Mouse (Mus musculus) ovary, postnatal 10 days (tissue): Measurements from ENCODE around the gene Espl1.
A peak's percentile ranks its signal among the peaks of the same experiment; 100 is the strongest.

ENCODE experiments used
- DNase-seq: peaks from one replicate; pipeline ENCODE4 v3.0.0; 2022; ENCODE audit warnings: low spot score

Gene Espl1

DNA sequence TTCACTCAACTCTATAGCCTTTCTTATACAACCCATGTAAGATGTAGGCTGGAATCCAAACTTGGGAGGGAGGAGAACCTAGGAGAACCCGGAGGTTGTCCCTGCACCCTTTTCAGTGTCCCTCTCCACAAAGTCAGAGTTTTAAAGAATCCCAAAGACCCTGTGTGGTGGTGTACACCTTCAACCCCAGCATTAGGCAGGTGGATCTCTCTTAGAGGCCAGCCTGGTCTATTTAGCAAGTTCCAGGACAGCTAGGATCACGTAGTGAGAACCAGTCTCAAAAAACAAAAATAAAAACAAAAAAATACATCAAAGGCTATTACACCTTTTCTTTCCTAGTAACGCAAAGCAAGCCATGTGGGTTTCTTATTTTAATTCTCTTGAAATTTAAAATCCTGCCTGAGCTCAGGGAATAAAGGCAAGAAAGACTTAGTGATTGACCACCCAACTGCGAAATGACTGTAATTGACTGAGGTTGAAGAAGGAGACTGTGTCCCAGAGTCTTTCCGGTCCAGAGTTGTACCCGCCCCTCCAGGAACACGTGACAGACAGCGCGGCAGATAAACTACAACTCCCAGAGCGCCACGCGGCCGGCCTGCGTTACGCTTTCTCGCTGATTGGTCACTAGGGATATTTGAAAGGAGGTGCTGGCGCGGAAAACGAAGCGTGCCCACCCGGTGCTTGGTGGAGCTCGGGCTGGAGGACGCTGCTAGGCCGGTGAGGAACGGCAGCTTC is at the start of gene Espl1:
TSS of gene Espl1 (plus strand) at position 634 of the 735 bp plus-strand sequence.
- DNase-seq, result peak; percentile 73

DNA sequence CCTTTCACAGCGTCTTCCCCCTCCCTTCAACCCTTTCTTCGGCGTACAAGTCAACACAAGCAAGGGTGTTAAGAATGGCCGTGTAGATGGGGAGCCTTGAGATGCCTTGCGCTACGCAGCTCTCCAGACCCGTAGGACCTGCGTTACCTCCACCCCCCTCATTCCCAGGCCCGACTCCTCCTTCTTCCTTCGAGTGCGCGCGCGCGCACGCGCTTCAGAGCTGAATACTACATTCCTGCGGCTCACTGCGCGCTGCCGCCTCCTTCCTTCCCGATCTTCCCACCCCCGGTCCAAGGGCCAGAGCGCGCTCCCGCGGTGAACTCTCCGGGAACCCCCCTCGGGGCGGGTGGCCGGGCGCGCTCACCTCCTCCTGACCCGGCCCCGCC is 49.2 kb upstream of the Espl1 start:
- DNase-seq, result peak; percentile 80

DNA sequence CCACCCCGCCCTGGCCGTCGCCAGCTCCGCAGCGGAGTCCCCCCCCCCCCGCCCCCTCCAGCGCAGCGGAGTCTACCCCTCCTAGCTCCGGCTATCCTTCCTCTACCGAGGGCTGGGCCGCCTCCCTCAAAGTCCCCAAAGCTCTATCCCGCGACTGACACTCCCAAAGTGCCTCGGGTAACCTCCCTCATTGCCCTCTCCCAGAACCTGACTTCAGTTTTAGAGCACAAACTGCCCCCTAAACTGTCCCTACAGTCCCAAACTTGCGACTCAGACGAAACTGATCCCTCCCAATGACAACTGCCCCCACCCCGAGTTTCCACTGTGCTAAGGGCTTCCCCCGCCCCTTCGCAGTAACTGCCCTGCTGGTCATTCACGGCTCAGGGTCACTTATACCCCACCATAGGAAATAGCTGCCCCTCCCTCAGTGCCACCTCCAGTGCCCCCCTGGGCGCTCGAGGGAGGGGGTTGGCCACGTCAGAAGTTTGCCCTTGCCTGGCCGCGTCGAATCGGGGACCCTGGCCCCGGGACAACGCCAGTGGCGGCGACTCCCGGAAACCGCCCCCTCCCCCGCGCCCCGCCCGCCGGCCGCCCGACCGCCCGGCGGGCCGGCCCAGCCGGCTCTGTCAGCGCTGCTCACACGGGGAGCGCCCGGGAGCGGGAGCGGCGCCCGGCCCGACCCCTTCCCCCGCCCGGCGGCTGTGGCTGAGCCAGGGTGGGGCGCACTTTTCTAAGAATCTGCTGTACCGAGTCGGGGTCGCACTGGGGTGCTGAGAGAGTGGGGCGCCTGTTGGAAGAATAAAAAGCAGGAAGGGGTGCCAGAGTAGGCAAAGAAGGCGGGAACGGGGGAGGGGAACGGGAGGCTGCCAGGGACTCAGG is 48.6 kb upstream of the Espl1 start:
- DNase-seq, result peak; percentile 77

DNA sequence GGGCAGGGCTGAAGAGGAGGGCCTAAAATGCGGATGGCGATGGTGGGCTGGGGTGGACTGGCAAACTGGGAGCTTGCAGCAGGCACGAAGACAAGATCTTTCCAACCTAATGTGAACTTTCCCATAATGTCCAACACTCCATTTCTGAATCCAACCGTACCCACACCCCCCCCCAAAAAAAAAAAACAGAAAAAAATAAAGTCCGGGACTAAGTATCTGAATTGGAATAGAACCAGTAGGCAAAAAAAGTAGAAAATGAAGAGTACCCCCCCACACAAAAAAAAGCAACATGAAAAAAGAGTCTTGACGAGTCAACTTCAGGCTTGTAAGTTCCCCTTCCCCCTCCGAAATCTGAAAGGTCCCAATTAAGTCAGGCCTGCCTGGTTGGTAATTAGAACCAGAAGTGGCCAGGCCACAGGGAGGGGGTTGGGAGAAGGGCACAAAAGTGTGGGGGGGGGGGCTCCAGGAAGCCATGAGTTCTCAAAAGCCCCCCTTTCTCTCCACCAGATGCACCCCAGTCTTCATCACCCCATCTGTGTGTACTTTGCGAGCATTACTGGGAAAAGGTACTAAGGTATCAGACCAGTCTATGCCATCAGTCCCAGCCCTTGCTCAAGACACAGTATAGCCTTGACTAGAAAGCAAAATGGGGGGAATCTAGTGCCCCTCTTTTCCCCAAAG is 47.8 kb upstream of the Espl1 start:
- DNase-seq, result no peak

DNA sequence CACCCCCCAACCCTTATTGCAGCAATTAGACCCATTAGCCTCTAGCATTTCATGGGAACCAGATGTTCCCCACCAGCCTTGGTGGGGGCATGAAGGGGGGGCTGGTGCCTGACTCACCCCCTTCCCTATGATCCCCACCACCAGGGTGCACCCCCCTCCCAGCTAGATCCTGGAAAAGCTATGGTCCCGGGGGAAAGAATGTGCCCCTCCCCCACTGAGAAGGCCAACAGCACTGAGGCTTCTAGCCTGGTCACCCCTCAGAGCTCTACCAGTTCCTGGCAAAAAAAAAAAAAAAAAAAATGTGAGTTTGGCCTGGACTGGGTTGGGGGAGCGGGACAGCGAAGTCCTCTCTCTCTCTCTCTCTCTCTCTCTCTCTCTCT is 47.3 kb upstream of the Espl1 start:
- no peak for DNase-seq

DNA sequence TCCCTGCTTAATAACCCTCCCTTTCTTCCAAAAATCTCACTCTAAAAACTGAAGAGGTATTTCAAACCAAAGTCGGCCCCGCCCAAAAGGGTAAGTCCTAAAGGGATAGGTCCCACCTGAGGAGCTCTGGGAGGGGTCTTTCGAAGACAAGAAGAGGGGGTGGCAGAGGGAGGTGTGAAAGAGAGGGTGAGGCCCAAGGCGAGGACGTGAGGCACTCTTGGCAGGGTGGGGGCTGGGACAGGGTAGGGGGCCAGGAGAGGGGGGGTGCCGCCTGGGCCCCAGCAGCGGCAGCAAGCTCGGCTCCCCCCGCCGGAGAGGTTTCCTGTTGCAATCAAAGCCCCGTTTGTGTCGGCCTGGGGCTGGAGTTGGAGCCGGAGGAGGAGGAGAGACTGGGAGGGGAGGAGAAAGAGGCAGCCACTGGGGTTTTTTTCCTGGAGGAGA is 46.8 kb upstream of the Espl1 start:
- DNase-seq, result no peak

DNA sequence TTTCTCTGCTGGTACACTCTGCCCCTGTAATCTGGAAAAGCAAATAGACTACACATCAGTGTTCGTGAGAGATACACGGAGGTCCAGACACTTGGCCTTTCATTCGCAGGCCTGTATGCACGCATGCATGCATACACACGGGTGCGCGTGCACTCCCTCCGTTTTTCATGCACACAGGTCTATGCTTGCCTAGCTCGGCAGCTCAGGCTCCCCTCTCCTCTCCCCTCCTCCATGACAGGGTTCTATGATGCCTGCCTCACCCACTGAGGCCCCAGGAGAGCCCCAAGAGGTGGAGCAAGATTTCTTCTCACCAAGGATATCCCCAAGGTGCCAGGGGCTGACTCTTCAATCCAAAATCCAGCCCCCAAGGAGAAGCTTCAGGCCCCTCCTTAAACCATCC is 46.1 kb upstream of the Espl1 start:
- no peak for DNase-seq

DNA sequence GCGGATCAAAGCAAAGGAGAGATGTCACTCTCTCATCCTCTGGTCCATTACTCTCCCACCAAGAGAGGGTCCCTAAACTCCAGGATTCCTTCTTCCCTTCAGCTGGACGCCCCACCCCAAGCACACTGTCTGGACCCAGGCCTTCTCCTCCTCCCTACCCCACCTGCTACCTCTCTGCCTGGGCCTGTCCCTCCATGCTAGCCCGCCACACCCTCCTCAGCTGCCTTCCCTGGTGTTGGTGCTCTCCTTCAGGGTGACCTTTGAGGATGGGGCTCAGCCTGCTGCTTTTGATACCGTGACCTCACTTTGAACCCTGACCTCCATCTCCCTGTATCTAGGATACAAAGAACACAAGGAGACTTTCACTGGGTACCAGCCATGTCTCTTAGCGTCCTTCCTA is 45.5 kb upstream of the Espl1 start:
- no peak for DNase-seq

DNA sequence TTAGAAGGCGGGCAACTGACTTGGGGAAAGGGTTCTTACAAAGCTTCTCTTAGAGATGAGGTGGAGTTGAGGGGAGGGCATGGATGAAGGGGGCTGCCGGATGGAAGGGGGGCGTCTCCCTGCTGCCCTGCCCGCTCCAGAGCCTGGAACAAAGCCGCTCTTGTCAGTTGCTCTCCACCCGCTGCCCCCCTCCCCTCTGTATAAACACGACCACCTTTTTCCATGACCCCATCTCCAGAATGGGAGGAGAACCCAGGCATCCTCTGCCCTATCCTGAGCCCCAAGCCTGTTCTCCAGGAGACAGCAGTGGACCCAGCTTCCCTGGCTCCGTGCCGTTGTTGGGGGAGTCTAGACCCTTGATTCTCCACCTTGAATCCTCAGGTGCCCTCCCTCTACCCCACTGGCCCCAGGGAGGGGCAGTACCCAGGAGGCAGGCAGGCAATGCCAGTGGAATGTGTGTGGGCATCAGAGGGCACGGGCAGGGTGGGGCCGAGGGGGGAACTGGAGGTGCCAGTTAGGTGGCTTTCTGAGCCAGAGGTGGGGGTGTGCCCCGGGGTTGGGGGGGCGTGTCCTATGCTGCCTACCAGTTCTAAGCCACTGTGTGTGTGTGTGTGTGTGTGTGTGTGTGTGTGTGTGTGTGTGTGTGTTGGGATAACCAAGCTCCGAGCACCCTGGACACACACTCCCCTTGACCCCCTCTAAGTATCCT is 40.4 kb upstream of the Espl1 start:
- no peak for DNase-seq

DNA sequence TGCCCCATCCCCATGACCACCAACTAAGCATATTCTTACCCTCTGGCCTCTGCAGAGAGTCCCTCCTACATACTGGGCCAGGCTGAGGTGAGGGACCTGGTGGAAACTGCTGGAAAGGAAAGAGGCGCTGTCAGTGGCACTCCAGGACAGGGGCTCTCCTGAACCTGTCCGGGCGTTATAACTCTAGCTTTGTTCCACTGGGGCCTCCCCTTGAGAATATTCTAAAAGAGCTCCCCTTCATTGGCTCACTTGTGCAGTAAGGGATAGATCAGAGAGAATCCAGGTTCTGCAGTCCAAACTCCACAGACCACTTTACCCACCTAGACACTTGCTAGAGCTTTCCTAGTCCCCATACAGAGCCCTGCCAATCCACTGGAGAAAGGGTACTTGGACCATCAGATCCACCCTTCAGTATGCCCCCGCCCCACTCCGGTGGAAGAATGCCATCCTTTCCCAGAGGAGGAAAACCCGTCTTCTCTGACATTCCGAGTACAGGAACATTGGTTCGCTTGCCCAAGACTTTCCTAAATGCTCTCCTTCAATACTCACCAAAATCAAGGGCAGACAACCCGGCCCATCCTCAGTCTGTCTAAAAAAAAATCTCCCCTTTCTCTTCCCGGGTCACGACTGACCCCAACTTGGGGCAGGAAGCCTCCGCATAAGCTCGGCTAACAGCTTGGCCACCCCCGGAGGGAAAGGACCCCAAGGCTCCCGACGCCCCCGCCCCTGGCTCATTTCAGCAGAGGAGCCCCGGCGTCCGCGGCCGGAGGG is 39.5 kb upstream of the Espl1 start:
- DNase-seq, result no peak

DNA sequence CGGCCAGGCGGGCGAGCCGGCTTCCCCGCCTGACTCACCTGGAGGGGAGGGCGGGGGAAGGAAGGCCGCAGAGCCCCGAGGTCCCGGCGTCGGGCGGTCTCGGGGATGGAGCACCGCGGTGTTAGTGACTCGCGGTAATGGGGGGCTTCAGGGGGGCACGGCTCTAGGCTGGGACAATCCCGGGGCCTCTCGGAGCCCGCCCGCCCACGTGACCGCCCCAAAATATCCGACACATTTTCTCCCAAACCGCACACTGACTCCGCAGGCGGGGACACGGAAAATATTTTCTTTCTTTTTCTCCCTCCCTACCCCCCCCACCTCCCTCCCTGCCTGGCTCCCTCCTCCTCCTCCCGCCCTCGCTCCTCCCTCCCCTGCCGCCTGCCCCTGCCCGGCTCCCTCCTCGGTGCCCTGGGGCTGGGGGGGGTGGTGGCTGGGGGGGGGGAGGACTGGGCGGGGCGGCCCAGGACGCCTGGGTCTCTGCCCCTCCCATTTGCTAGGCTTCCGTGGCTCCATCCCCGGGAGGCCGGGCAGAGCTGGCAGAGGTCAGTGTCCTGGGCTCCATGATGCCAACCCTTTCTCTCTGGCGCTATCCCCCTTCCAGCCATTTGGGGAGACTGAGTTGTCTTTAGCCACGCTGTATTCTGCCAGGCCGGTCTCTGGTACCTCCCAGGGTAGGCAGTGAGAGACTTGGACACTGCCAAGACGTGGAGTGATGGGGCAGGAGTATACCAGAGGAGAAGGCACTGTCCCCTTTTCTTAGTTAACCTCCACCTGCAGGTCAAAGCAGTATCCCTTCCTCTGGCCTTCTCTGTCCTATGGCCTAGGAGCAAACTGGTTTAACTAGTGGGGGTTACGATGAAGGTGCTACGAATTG is 38.6 kb upstream of the Espl1 start, which contains the start of gene Rarg:
TSS of gene Rarg (minus strand) at position 316 of the 874 bp plus-strand sequence.
- DNase-seq, result peak; percentile 44

DNA sequence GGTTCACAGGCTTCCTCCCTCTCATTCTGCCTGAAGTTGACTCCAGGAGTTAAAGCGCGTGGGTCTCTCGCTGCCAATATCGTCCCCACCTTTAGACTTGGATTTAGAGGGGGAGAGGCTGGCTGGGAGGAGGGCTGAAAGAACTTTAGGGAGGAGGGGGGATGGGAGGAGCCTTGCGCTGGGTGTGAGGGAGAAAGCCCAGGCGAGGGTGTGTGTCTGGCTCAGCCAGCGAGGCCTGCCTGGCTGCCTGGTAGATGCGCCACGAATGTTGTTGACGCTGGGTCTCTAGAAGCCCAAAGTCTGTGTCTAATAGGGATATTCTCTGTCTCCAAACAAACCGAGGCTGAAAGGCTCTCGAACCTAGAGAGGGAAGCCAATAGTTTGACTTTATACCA is 38.0 kb upstream of the Espl1 start:
- peak; percentile 31 for DNase-seq

DNA sequence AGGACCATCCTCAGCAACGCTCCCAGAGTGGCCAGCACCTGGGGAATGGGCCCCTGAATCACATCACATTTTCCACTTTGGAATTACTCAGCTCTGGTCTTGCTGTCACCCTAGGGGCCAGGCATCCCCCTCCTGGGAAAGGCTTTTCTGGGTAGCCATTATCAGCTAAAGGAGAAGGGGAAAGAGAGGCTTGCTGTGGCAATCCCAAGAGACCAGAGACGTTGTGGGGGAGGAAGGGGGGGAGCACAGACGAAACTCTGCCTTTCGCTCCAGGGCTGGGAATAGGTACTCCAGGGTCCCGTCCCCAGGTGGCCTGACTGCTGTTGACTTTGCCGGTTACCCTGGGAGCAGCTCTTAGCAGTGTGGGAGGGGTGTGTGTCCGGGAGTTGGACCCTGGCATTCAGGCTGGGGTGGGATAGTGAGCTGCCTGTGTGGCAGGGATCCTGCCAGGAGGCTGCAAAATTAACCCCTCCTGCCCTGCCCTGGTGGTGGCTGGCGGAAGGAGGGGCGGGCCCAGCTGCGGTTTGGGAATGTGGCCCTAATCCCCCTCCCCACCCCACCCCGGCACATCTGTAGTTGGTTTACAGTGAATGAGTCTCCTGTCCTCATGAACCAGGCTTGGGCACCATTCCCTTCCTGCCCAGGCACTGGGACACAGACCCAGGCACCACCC is 37.3 kb upstream of the Espl1 start:
- no peak for DNase-seq

DNA sequence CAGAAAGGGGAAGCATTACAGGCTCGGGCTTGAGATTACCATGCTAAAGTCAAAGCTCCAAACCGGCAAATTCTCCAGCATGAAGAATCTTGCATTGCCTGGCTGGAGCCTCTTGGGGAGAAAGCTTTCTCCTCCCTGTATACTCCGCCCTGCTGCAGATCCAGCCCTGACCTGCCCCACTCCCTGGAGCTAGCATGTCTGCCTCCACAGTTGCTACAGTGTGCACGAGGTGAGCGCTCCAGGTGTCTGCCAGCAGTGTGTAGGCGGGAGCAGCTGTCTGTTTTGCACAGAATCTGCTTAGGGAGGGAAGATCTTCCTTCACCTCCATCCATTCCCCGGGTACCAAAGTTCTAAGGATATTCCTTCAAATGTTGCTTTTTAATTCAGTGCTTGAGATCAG is 33.5 kb upstream of the Espl1 start:
- DNase-seq, result no peak

DNA sequence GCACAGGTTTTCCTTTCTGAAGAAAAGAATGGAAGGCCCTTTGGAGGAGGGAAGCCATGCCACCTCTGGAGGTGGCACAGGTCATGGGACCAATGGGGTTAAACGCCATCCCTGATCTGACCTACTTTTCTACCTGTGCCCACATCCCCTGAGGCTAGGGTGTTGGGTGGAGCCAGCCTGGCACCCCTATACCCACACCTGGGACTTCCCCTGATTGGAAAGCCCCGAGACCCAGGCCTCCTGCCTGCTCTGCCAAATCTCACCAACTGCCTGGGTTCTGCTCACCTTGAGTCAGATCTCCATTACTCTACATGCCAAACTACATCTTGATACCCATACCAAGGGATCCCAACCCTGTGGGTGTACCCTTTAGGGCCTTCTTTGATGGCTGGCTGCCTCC is 33.0 kb upstream of the Espl1 start:
- DNase-seq, result no peak

DNA sequence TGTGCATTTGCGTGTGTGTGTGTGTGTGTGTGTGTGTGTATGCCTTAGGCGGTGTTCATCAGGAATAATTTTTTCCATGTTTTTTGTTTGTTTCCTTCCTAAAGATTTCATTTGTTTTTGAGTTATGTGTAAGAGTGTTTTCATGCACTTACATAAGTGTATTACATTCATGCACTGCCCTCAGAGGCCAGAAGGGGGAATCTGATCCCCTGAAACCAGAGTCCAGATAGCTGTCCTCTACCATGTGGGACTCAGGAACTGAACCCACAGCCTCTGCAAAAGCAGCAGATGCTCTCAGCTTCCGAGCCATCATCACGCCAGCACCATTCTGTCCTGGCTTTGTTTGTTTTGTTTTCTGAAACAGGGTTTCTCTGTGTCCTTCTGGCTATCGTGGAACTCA is 30.5 kb upstream of the Espl1 start:
- DNase-seq, result no peak

DNA sequence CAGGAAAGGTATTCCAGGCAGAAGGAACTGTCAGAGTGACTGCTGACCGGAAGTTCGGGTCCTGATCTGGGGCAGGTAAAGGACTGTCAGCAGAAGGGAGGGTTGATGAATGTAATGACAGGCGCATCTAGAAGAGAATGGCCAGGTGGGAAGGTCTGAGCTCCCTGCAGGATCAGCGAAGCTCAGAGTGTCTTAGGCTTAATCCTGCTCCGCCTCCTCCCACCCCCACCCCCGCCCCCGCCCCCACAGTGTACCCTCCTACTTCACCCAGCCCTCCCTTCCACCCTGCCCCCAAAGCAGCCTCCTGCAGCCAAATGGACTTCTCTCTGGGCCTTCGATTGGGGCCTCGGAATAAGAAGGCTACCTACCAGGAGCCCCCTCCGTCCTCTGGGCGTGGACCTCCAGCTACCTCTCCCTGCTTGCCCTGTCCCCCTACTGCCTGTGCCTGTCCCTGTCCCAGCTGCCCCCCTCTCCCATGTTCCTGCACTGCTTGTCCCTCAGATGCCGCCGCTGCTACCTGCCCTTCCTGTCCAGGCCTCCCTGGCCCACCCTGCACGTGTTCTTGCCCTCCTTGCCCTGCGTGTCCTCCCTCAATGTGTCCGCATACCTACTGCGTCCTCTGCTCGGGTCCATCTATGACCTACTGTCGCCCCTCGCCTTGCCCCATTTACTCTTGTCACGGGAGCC is 25.6 kb upstream of the Espl1 start, which contains the start of gene Gm9918:
TSS of gene Gm9918 (plus strand) at position 290 of the 687 bp plus-strand sequence.
- no peak for DNase-seq

DNA sequence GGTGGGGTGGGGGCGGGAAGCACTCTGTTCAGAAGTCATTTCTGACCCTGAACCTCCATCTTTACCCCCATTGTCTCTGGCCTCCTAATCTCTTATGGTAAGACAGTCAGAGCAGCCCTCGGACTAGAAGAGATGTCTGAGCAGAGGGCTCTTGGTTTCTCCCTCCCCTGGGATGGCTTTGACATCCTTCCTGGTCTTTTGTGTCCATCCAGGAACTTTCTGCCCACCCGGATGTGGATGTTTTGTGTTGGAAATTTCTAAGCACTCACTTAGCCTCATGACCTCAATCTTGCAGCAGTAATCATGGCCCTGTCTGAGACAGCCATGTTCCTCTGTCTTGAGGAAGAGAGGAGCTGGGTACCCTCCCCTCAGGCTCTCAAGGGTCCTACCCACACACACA is 24.6 kb upstream of the Espl1 start:
- DNase-seq, result no peak
